Mouse (Mus musculus) thymus, adult 2 months (tissue): ENCODE measurements around the gene Rdh13.

ENCODE experiments used
- CTCF ChIP-seq: fragments of 200-500 bp; IDR thresholded peaks from 2 replicates; pipeline ENCODE4 v1.5.1; 2012; ENCODE audit warnings: mild to moderate bottlenecking, control low read depth, low read length, moderate library complexity, borderline replicate concordance; ENCODE audit not compliant: control insufficient read depth, poor library complexity, insufficient read depth; ENCODE audit errors: extremely low read depth
- POLR2A ChIP-seq: fragments of 200-500 bp; IDR thresholded peaks from 2 replicates; pipeline ENCODE4 v1.6.1; 2012; ENCODE audit warnings: mild to moderate bottlenecking, low read length, control low read depth, moderate library complexity; ENCODE audit not compliant: control insufficient read depth, poor library complexity, insufficient read depth; ENCODE audit errors: extremely low read depth

DNA sequence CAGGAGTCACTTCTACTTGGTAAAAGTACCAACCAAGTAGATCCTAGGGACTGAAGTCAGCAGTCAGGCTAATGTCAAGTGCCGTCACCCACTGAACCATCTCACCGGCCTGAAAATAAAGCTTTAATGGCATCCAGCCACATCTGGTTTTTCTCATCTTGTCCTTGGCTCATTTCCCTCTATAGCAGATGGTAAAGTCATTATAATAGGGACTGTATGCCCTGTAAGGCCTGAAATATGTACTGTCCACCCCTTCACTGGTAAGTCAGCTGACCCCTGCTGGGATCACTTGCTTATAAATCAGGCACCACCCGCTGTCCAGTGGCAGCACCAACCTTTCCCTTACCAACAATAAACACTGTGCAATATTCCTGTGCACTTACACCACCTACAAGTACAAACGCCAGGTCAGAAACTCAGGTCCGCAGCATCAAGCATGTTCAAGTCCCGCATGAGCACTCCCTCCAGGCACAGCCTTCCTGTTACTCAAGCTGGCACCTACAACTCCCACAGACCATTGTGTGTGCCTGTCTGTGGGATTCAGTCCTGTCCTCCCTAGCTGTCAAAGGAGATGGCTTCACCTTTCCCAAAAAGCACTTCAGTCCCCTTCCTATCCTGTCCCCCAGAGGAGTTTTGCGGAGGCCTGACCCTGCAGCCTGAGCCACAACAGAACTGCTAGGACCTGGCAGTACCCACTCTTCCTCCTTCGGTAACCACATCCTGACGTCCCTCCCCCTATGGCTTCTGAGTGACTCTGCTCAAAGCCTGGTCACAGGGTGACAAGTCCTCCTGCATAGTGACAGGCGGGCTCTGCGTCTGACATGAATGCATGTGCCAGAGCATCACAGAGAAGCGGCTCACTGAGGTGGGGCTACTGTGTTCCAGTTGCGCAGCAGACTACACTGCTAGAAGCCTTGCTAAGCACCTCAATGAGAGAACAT is 47.1 kb upstream of the Rdh13 start:
- TF ChIP-seq CTCF (no peak), POLR2A (no peak)
